Mouse (Mus musculus) CH12.LX (cell line): ENCODE results near the gene Thtpa. TPM values are rescaled to one million over a fixed set of nuclear protein-coding genes. Genes with fewer than 3 reads are reported as not detected.

Source experiments
- DNase-seq: peaks from one replicate; pipeline ENCODE4 v3.0.0-alpha.2; 2013; ENCODE audit errors: extremely low read depth
- H3K27ac ChIP-seq: 2 replicates; pipeline ENCODE4 v1.5.1; 2012; ENCODE audit warnings: low read depth, mild to moderate bottlenecking, control low read depth, moderate library complexity; ENCODE audit not compliant: insufficient read depth
- H3K27me3 ChIP-seq: replicated peaks from 2 replicates; pipeline ENCODE3; 2012; ENCODE audit warnings: inconsistent platforms
- H3K36me3 ChIP-seq, 2 experiments: replicated peaks in 1 of 2; 2 replicates each; pipeline versions ENCODE3 to v1.6.1; 2012; ENCODE audit warnings: inconsistent platforms in 1 of 2, low read length in 1 of 2, mild to moderate bottlenecking in 1 of 2, mixed read lengths in 1 of 2, moderate library complexity in 1 of 2; ENCODE audit not compliant: control insufficient read depth in 1 of 2, insufficient read depth in 1 of 2
- H3K4me1 ChIP-seq, 2 experiments: 2 replicates each; pipeline ENCODE4 v1.6.1; 2012; ENCODE audit warnings: inconsistent platforms in 1 of 2, moderate library complexity in 1 of 2; ENCODE audit not compliant: insufficient read depth in 2 of 2, control insufficient read depth in 1 of 2
- H3K4me2 ChIP-seq: 2 replicates; pipeline ENCODE4 v1.6.1; 2012; ENCODE audit warnings: low read depth, mild to moderate bottlenecking, control low read depth; ENCODE audit not compliant: poor library complexity, insufficient read depth, severe bottlenecking
- H3K4me3 ChIP-seq, 3 experiments: fragments of 150-350 bp in 1 of 3; sonication (generic) in 1 of 3; replicated peaks in 1 of 3; 2 replicates each; pipeline versions ENCODE3 to v1.5.1; 2011 to 2012; ENCODE audit warnings: low read depth in 2 of 3, low read length in 2 of 3, mild to moderate bottlenecking in 2 of 3, moderate library complexity in 2 of 3, control low read depth in 1 of 3, improper control_type of control experiment in 1 of 3, inconsistent platforms in 1 of 3, mixed read lengths in 1 of 3; ENCODE audit not compliant: poor library complexity in 1 of 3
- H3K79me2 ChIP-seq: replicated peaks from 2 replicates; pipeline ENCODE4 v1.6.1; 2012; ENCODE audit warnings: mild to moderate bottlenecking, moderate library complexity; ENCODE audit not compliant: control insufficient read depth, poor library complexity, insufficient read depth, severe bottlenecking; ENCODE audit errors: extremely low read depth
- H3K9ac ChIP-seq: 2 replicates; pipeline ENCODE4 v1.6.1; 2012; ENCODE audit warnings: low read depth, mild to moderate bottlenecking, control low read depth, moderate library complexity; ENCODE audit not compliant: insufficient read depth
- H3K9me3 ChIP-seq: replicated peaks from 2 replicates; pipeline ENCODE3; 2012; ENCODE audit warnings: low read length, inconsistent platforms, mixed read lengths
- CHD1 ChIP-seq: IDR thresholded peaks from 2 replicates; pipeline ENCODE4 v1.6.1; 2012; ENCODE audit warnings: low read depth, low read length, improper control_type of control experiment, inconsistent platforms
- CHD2 ChIP-seq: IDR thresholded peaks from 2 replicates; pipeline ENCODE4 v1.6.1; 2011; ENCODE audit warnings: low read length, improper control_type of control experiment
- CTCF ChIP-seq, 2 experiments: IDR thresholded peaks in 1 of 2; conservative IDR thresholded peaks in 1 of 2; 2 replicates each; pipeline ENCODE4 v1.5.1; 2011 to 2012; ENCODE audit warnings: low read depth in 2 of 2, low read length in 2 of 2, improper control_type of control experiment in 1 of 2, inconsistent platforms in 1 of 2, mild to moderate bottlenecking in 1 of 2, moderate library complexity in 1 of 2
- ELF1 ChIP-seq: IDR thresholded peaks from 2 replicates; pipeline ENCODE4 v1.6.1; 2014; ENCODE audit warnings: low read depth, mild to moderate bottlenecking, inconsistent platforms, low read length, improper control_type of control experiment
- ETS1 ChIP-seq: conservative IDR thresholded peaks from 2 replicates; pipeline ENCODE4 v1.6.1; 2012; ENCODE audit warnings: low read depth, mild to moderate bottlenecking, inconsistent platforms, low read length, improper control_type of control experiment, moderate library complexity
- HCFC1 ChIP-seq: IDR thresholded peaks from 2 replicates; pipeline ENCODE4 v1.6.1; 2012; ENCODE audit warnings: low read depth, mild to moderate bottlenecking, inconsistent platforms, low read length, improper control_type of control experiment
- IRF4 ChIP-seq: IDR thresholded peaks from 2 replicates; pipeline ENCODE4 v1.6.1; 2014; ENCODE audit warnings: low read depth, mild to moderate bottlenecking, inconsistent platforms, low read length, improper control_type of control experiment
- JUN ChIP-seq: IDR thresholded peaks from 2 replicates; pipeline ENCODE4 v1.6.1; 2011; ENCODE audit warnings: low read depth, mild to moderate bottlenecking, low read length, improper control_type of control experiment, moderate library complexity; ENCODE audit not compliant: insufficient read depth
- KAT2A ChIP-seq: IDR thresholded peaks from 2 replicates; pipeline ENCODE4 v1.6.1; 2012; ENCODE audit warnings: low read length, improper control_type of control experiment, inconsistent platforms; ENCODE audit not compliant: insufficient replicate concordance
- MAFK ChIP-seq: IDR thresholded peaks from 2 replicates; pipeline ENCODE4 v1.6.1; 2011; ENCODE audit warnings: low read length, improper control_type of control experiment; ENCODE audit not compliant: insufficient replicate concordance
- MAX ChIP-seq: IDR thresholded peaks from 2 replicates; pipeline ENCODE4 v1.6.1; 2011; ENCODE audit warnings: low read length, improper control_type of control experiment
- MAZ ChIP-seq: IDR thresholded peaks from 2 replicates; pipeline ENCODE4 v1.6.1; 2012; ENCODE audit warnings: low read depth, mild to moderate bottlenecking, inconsistent platforms, low read length, improper control_type of control experiment, moderate library complexity
- MEF2A ChIP-seq: IDR thresholded peaks from 2 replicates; pipeline ENCODE4 v1.6.1; 2014; ENCODE audit warnings: low read depth, mild to moderate bottlenecking, inconsistent platforms, low read length, improper control_type of control experiment, borderline replicate concordance
- MYC ChIP-seq: IDR thresholded peaks from 2 replicates; pipeline ENCODE4 v1.6.1; 2011; ENCODE audit warnings: low read depth, mild to moderate bottlenecking, improper control_type of control experiment, low read length
- NELFE ChIP-seq: IDR thresholded peaks from 2 replicates; pipeline ENCODE4 v1.6.1; 2011; ENCODE audit warnings: low read depth, low read length, improper control_type of control experiment
- NRF1 ChIP-seq: IDR thresholded peaks from 2 replicates; pipeline ENCODE4 v1.6.1; 2014; ENCODE audit warnings: low read depth, mild to moderate bottlenecking, inconsistent platforms, low read length, improper control_type of control experiment, moderate library complexity
- PAX5 ChIP-seq: IDR thresholded peaks from 2 replicates; pipeline ENCODE4 v1.6.1; 2012; ENCODE audit warnings: low read length, inconsistent platforms, mixed read lengths
- POLR2A ChIP-seq: IDR thresholded peaks from 2 replicates; pipeline ENCODE4 v1.6.1; 2011; ENCODE audit warnings: low read depth, mild to moderate bottlenecking, improper control_type of control experiment, low read length
- POLR2AphosphoS2 ChIP-seq: IDR thresholded peaks from 2 replicates; pipeline ENCODE4 v1.6.1; 2011; ENCODE audit warnings: low read depth, low read length, improper control_type of control experiment
- RAD21 ChIP-seq: IDR thresholded peaks from 2 replicates; pipeline ENCODE4 v1.6.1; 2011; ENCODE audit warnings: low read depth, mild to moderate bottlenecking, low read length, improper control_type of control experiment, moderate library complexity
- RCOR1 ChIP-seq: conservative IDR thresholded peaks from 2 replicates; pipeline ENCODE4 v1.6.1; 2012; ENCODE audit warnings: low read depth, mild to moderate bottlenecking, inconsistent platforms, low read length, improper control_type of control experiment
- SMC3 ChIP-seq: IDR thresholded peaks from 2 replicates; pipeline ENCODE4 v1.6.1; 2011; ENCODE audit warnings: low read depth, low read length, improper control_type of control experiment
- TBP ChIP-seq: conservative IDR thresholded peaks from 2 replicates; pipeline ENCODE4 v1.6.1; 2011; ENCODE audit warnings: low read depth, low read length, improper control_type of control experiment
- UBTF ChIP-seq: IDR thresholded peaks from 2 replicates; pipeline ENCODE4 v1.6.1; 2012; ENCODE audit warnings: low read depth, mild to moderate bottlenecking, inconsistent platforms, low read length, improper control_type of control experiment, moderate library complexity
- USF2 ChIP-seq: conservative IDR thresholded peaks from 2 replicates; pipeline ENCODE4 v1.6.1; 2011; ENCODE audit warnings: low read depth, low read length, improper control_type of control experiment
- ZC3H11A ChIP-seq: IDR thresholded peaks from 2 replicates; pipeline ENCODE4 v1.6.1; 2012; ENCODE audit warnings: low read depth, mild to moderate bottlenecking, inconsistent platforms, low read length, improper control_type of control experiment
- ZKSCAN1 ChIP-seq: IDR thresholded peaks from 2 replicates; pipeline ENCODE4 v1.6.1; 2012; ENCODE audit warnings: low read depth, inconsistent platforms, low read length, improper control_type of control experiment, borderline replicate concordance
- ZMIZ1 ChIP-seq: IDR thresholded peaks from 2 replicates; pipeline ENCODE4 v1.6.1; 2012; ENCODE audit warnings: low read depth, mild to moderate bottlenecking, inconsistent platforms, low read length, improper control_type of control experiment
- ZNF384 ChIP-seq: IDR thresholded peaks from 2 replicates; pipeline ENCODE4 v1.6.1; 2012; ENCODE audit warnings: low read depth, low read length, improper control_type of control experiment, inconsistent platforms
- dilution Hi-C: fragments of 300-500 bp; cut with MboI; formaldehyde crosslinking; loops from 2 replicates; pipeline ENCODE4 v1.14.3; 2020; ENCODE audit warnings: low sequenced_read_pairs; ENCODE audit not compliant: extremely low pct_unique_long_range_greater_than_20kb, extremely low pct_ligation_motif_present
- in situ Hi-C: fragments of 300-500 bp; cut with MboI; formaldehyde crosslinking; loops from 3 replicates; pipeline ENCODE4 v1.14.3; 2019; ENCODE audit warnings: low sequenced_read_pairs, low pct_ligation_motif_present, low pct_unique_long_range_greater_than_20kb, mixed read lengths
- polyA plus RNA-seq: library from polyadenylated mRNA; unstranded; fragments of >175 nt; gene quantifications from 2 replicates; pipeline ENCODE4 v1.2.1, GENCODE M21; 2012; ENCODE audit warnings: low read depth; ENCODE audit not compliant: insufficient read length
- total RNA-seq, 2 experiments: library from RNA; depleted of rRNA; stranded (reverse); fragments of 300-350 nt in 1 of 2; fragments of >200 nt in 1 of 2; gene quantifications; 2 replicates each; pipeline ENCODE4 v1.2.3; 2012 to 2014

Thtpa gene
- total and polyA plus RNA-seq, 3 experiments = 4.0 to 9.4 (median 6.7) TPM

DNA sequence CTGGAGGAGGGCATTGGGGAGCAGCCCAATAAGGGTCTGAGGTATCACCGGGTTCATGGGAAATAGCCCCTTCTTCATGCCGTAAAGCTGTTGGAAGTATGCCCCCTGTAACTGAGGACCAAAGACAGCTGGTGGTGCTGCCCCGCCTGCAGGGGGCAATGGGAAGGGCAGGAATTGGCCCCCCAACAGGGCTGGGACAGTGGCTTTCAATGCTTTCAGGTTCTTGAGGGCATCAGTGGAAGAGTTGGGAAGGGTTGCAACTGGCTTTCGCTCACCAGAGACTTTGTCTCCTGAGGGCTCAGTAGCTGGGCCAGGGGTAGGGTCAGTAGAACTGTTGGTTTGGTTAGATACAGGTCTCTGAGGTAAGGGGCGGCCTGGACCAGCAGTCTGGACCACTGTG lies 31.5 kb upstream of the Thtpa start:
- no peak overlapping the region for H3K4me3 ChIP-seq
- in situ Hi-C loops = no loop called here
- H3K27ac ChIP-seq = no peak overlapping the region
- H3K9ac ChIP-seq = no peak overlapping the region
- no peak overlapping the region for H3K4me2 ChIP-seq
- peaks cover 0 to 2% of the 10 kb centered on the region in 2 experiments for H3K36me3 ChIP-seq
- no peaks in the 10 kb centered on the region for H3K9me3 ChIP-seq
- peaks cover 6% of the 10 kb centered on the region for H3K27me3 ChIP-seq
- no peaks in the 10 kb centered on the region for H3K79me2 ChIP-seq
- TF ChIP-seq UBTF (no peak), POLR2AphosphoS2 (no peak), NRF1 (no peak), ZC3H11A (no peak), USF2 (no peak), RAD21 (no peak), ZMIZ1 (no peak), ELF1 (no peak), SMC3 (no peak), JUN (no peak), ZKSCAN1 (no peak), MAX (no peak), CTCF (conservative IDR thresholded peaks at IDR 0.05 in 1 of 2, IDR thresholded peaks at IDR 0.05 in 1 of 2; ENCODE audit: low read depth in 2 of 2, low read length in 2 of 2) (no peak), MYC (no peak), MAZ (no peak), HCFC1 (no peak), ETS1 (no peak), MEF2A (no peak), IRF4 (no peak)
- H3K4me1 ChIP-seq = peaks cover 5 to 16% of the 10 kb centered on the region in 2 experiments; a peak in 2 of 4 replicates
- no peak for DNase-seq
- dilution Hi-C loops = no loop called here

- dilution Hi-C loops = no loop called here
- Histone ChIP-seq H3K9me3 (no peaks in the 10 kb centered on the region), H3K4me3 (no peak overlapping the region), H3K79me2 (no peaks in the 10 kb centered on the region), H3K36me3 (peaks cover 0 to 2% of the 10 kb centered on the region in 2 experiments), H3K27ac (no peak overlapping the region), H3K9ac (no peak overlapping the region), H3K4me2 (no peak overlapping the region), H3K4me1 (peaks cover 5 to 16% of the 10 kb centered on the region in 2 experiments; a peak in 2 of 4 replicates)
- no peak for DNase-seq
- TF ChIP-seq POLR2A (no peak), CTCF (conservative IDR thresholded peaks at IDR 0.05 in 1 of 2, IDR thresholded peaks at IDR 0.05 in 1 of 2; ENCODE audit: low read depth in 2 of 2, low read length in 2 of 2) (no peak), KAT2A (no peak), RCOR1 (no peak), HCFC1 (no peak), TBP (no peak), MEF2A (no peak), ZMIZ1 (no peak), ZNF384 (no peak), USF2 (no peak), MAFK (no peak), NELFE (no peak), MYC (no peak), NRF1 (no peak), CHD1 (no peak), ELF1 (no peak), PAX5 (no peak), CHD2 (no peak), RAD21 (no peak)
- TF ChIP-seq, all 38 proteins: peak for 0
- in situ Hi-C loops = no loop called here
- peaks cover 4% of the 10 kb centered on the region for H3K27me3 ChIP-seq
Measured at GRCm38 (mm10) chr14:55063581-55064381, 30.8 kb upstream of the Thtpa start.
